Mouse (Mus musculus) central nervous system, embryonic 11.5 days (tissue): ENCODE measurements around the gene Dhrs7. TPM values are rescaled to one million over a fixed set of nuclear protein-coding genes. Genes with fewer than 3 reads are reported as not detected.

Experiments
- polyA plus RNA-seq: library from polyadenylated mRNA; depleted of rRNA; stranded (reverse); fragments of >200 nt; gene quantifications from 2 replicates; pipeline ENCODE4 v1.2.3, GENCODE M21; 2012; rRNA removed

Gene Dhrs7
- polyA plus RNA-seq = 5.1 and 8.3 TPM in 2 replicates

GRCm38 (mm10) chr12:72664735-72665337 is at the start of gene Dhrs7:
TSS of gene Dhrs7 (minus strand) at chr12:72664909.

GRCm38 (mm10) chr12:72649611-72650330 is 14.9 kb downstream of the Dhrs7 start, which contains the start of gene Gm4756:
TSS of gene Gm4756 (minus strand) at chr12:72649661.

Other genes with a start within 250 kb of the Dhrs7 start
- gene Lrrc9, start 223.0 kb downstream of the Dhrs7 start, polyA plus RNA-seq = 1.7 and 1.8 TPM in 2 replicates
- 8.2 and 12.4 TPM in 2 replicates for gene Pcnx4, start 128.5 kb downstream of the Dhrs7 start, polyA plus RNA-seq
- not detected in 2 replicates for gene Gm4756, start 15.2 kb downstream of the Dhrs7 start, polyA plus RNA-seq
- gene Ppm1a, start 92.5 kb upstream of the Dhrs7 start, polyA plus RNA-seq = 100 and 107 TPM in 2 replicates